9 mouse cellular contexts compared by ENCODE assay signal in the genomic region with DNA sequence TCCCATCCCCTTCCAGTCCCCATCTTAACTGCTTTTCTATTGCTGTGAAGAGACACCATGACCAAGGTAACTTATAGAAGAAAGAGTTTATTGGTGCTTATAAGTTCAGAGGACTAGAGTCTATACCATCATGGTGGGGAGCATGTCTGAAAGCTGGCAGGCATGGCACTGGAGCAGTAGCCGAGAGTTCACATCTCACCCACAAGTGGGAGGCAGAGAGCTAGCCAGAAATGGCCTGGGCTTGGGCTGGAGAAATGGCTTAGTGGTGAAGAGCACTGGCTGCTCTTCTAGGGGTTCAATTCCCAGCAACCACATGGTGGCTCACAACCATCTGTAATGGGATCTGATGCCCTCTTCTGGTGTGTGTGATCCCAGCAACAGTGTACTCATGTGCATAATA. TPM values are rescaled to one million over a fixed set of nuclear protein-coding genes. Genes with fewer than 3 reads are reported as not detected.
DNase-seq lines count a peak whose midpoint lies in the region; TF ChIP-seq lines count a peak whose summit lies in the region.
"Had no signal": no experiment of that assay in that cellular context is flagged by ENCODE, and none has a peak within 500 bp of the region (broad histone marks: within the 10 kb centered on the region; RNA-seq: fewer than 3 reads in every experiment).

No protein-coding gene starts in this region.

- TF ChIP-seq CTCF in lung, adult 2 months (IDR thresholded peaks at IDR 0.05; ENCODE audit: insufficient read depth, low read length) = peak; percentile 49

- TF ChIP-seq POLR2A in lung, adult 2 months (IDR thresholded peaks at IDR 0.05; ENCODE audit: borderline replicate concordance, extremely low read depth, low read depth, low read length) = no peak

- DNase-seq in lung, adult 2 months = no peak
- DNase-seq in lung, adult 18-20 months = no peak
- peak; percentile 26 for DNase-seq in T-cell, adult 2 months (ENCODE audit: low spot score)
- DNase-seq in liver = peak; percentile 78
- DNase-seq in spleen, postnatal 4 days (ENCODE audit: low spot score in 2 of 2) = peak; percentile 72 to 80
- no peak for DNase-seq in kidney, adult 9 months
- DNase-seq in kidney, postnatal 4 days = no peak
- DNase-seq in layer of hippocampus, postnatal 10 days (ENCODE audit: low spot score in 2 of 2) = no peak
- DNase-seq: gastrocnemius, postnatal 25 days had no signal

- 75% methylated on average over 1 of the region's 1 CpGs for WGBS in lung, adult 2 months

- no peak overlapping the region for H3K4me3 ChIP-seq in lung, adult 2 months (replicated peaks; ENCODE audit: extremely low read depth, low read depth, low read length)

- peaks cover 13% of the 10 kb centered on the region for H3K4me1 ChIP-seq in lung, adult 2 months (ENCODE audit: control insufficient read depth, insufficient read depth, low read length)

RNA-seq across cellular contexts. Expression of a gene that starts 3.1 kb away (rescaled TPM):
- polyA plus RNA-seq in lung, adult 2 months (2012; rRNA removed) = 19.0 and 21.4 TPM in 2 replicates
- total RNA-seq in layer of hippocampus, postnatal 10 days (2021) = 10 to 100 TPM; 10.3 to 10.8 TPM

RNA-seq across cellular contexts. Expression of a gene that starts 44.5 kb away (rescaled TPM):
- 602 and 729 TPM in 2 replicates for polyA plus RNA-seq in lung, adult 2 months (2012; rRNA removed)
- 100 to 1,000 TPM; 283 to 309 TPM for total RNA-seq in layer of hippocampus, postnatal 10 days (2021)

RNA-seq across cellular contexts. Expression of a gene that starts 50.5 kb away (rescaled TPM):
- 0.91 and 2.2 TPM in 2 replicates for polyA plus RNA-seq in lung, adult 2 months (2012; rRNA removed)
- total RNA-seq in layer of hippocampus, postnatal 10 days (2021) = 1 to 10 TPM; 2.2 to 3.1 TPM

Comparison
In these comparisons a context has a peak if more than half of its experiments do, and no peak if none do; other contexts are left out.
1. DNase-seq: peak in T-cell, adult 2 months (single experiment), liver (single experiment) and spleen, postnatal 4 days (2 of 2); none in lung, adult 2 months (single experiment), lung, adult 18-20 months (0 of 2), kidney, adult 9 months (single experiment), kidney, postnatal 4 days (0 of 2) and layer of hippocampus, postnatal 10 days (0 of 2).